Mouse (Mus musculus): ENCODE data around the gene Lair1.

Lair1 gene

GRCm38 (mm10) chr7:4063013-4063412 lies at the start of gene Lair1:
Gene Lair1, minus strand, starts transcription at chr7:4063204.
- DNase-seq (ENCODE audit: low read depth, low spot score) = no peak

GRCm38 (mm10) chr7:4111766-4112165 lies 48.8 kb upstream of the Lair1 start:
- no peak for DNase-seq (ENCODE audit: low read depth, low spot score)

GRCm38 (mm10) chr7:4103411-4103810 lies 40.4 kb upstream of the Lair1 start:
- peak; percentile 67 for DNase-seq (ENCODE audit: low read depth, low spot score)

GRCm38 (mm10) chr7:4101144-4101543 lies 38.1 kb upstream of the Lair1 start:
- no peak for DNase-seq (ENCODE audit: low read depth, low spot score)

- DNase-seq (ENCODE audit: low read depth, low spot score) = no peak
These were observed 35.8 kb upstream of the Lair1 start for GRCm38 (mm10) chr7:4098832-4099231.

- DNase-seq (ENCODE audit: low read depth, low spot score) = no peak
These were observed 35.3 kb upstream of the Lair1 start for GRCm38 (mm10) chr7:4098301-4098700.

GRCm38 (mm10) chr7:4091170-4091569 lies 28.2 kb upstream of the Lair1 start:
- DNase-seq (ENCODE audit: low read depth, low spot score) = peak; percentile 4

GRCm38 (mm10) chr7:4088679-4089078 lies 25.7 kb upstream of the Lair1 start:
- no peak for DNase-seq (ENCODE audit: low read depth, low spot score)

- DNase-seq (ENCODE audit: low read depth, low spot score) = no peak
These were observed 25.0 kb upstream of the Lair1 start for GRCm38 (mm10) chr7:4087896-4088480.

GRCm38 (mm10) chr7:4087238-4087895 lies 24.4 kb upstream of the Lair1 start:
- DNase-seq (ENCODE audit: low read depth, low spot score) = no peak

GRCm38 (mm10) chr7:4085562-4085961 lies 22.6 kb upstream of the Lair1 start:
- DNase-seq (ENCODE audit: low read depth, low spot score) = no peak

- DNase-seq (ENCODE audit: low read depth, low spot score) = no peak
These were observed 21.2 kb upstream of the Lair1 start for GRCm38 (mm10) chr7:4084161-4084560.

- no peak for DNase-seq (ENCODE audit: low read depth, low spot score)
These were observed 19.8 kb upstream of the Lair1 start for GRCm38 (mm10) chr7:4082804-4083203.

- DNase-seq (ENCODE audit: low read depth, low spot score) = no peak
These were observed 18.7 kb upstream of the Lair1 start for GRCm38 (mm10) chr7:4081706-4082105.

GRCm38 (mm10) chr7:4080552-4080951 lies 17.5 kb upstream of the Lair1 start:
- DNase-seq (ENCODE audit: low read depth, low spot score) = no peak

GRCm38 (mm10) chr7:4079511-4079910 lies 16.5 kb upstream of the Lair1 start:
- no peak for DNase-seq (ENCODE audit: low read depth, low spot score)

- DNase-seq (ENCODE audit: low read depth, low spot score) = no peak
These were observed 10.1 kb upstream of the Lair1 start for GRCm38 (mm10) chr7:4073144-4073543.

GRCm38 (mm10) chr7:4071066-4071465 lies 8.1 kb upstream of the Lair1 start:
- no peak for DNase-seq (ENCODE audit: low read depth, low spot score)

GRCm38 (mm10) chr7:4063714-4064425 lies 866 bp upstream of the Lair1 start:
- DNase-seq (ENCODE audit: low read depth, low spot score) = no peak

- DNase-seq (ENCODE audit: low read depth, low spot score) = peak; percentile 12
These were observed 2.3 kb downstream of the Lair1 start for GRCm38 (mm10) chr7:4060602-4061188.

GRCm38 (mm10) chr7:4026794-4027421 lies 36.1 kb downstream of the Lair1 start:
- peak; percentile 85 for DNase-seq (ENCODE audit: low read depth, low spot score)

GRCm38 (mm10) chr7:4004636-4005035 lies 58.4 kb downstream of the Lair1 start:
- DNase-seq (ENCODE audit: low read depth, low spot score) = peak; percentile 58

Measured in ES-CJ7 (cell line).